Mouse (Mus musculus) adrenal gland, adult 18-20 months (tissue): ENCODE results near the gene Gm5269. TPM values are rescaled to one million over a fixed set of nuclear protein-coding genes. Genes with fewer than 3 reads are reported as not detected.

Experiments used
- DNase-seq, 2 experiments: peaks; one replicate each; pipeline ENCODE4 v3.0.0; 2021 to 2022; ENCODE audit warnings: low spot score in 2 of 2
- total RNA-seq, 2 experiments: library from RNA; stranded (reverse); gene quantifications; 1 replicate in 1 of 2; 2 replicates in 1 of 2; pipeline ENCODE4 v1.2.3; 2021

The Gm5269 gene
- total RNA-seq, 2 experiments from 2014 or later, result not detected

- no peak for DNase-seq
Observed at GRCm38 (mm10) chr1:45881228-45881832, 8.7 kb downstream of the Gm5269 start.

GRCm38 (mm10) chr1:45877463-45877862 lies 12.6 kb downstream of the Gm5269 start:
- DNase-seq, result no peak

GRCm38 (mm10) chr1:45876450-45877198 lies 13.4 kb downstream of the Gm5269 start:
- no peak for DNase-seq

GRCm38 (mm10) chr1:45875640-45876039 lies 14.4 kb downstream of the Gm5269 start:
- DNase-seq, result no peak

GRCm38 (mm10) chr1:45873250-45873649 lies 16.8 kb downstream of the Gm5269 start:
- DNase-seq, result no peak

GRCm38 (mm10) chr1:45868479-45869137 lies 21.5 kb downstream of the Gm5269 start:
- no peak for DNase-seq

GRCm38 (mm10) chr1:45868050-45868449 lies 22.0 kb downstream of the Gm5269 start:
- DNase-seq, result no peak

GRCm38 (mm10) chr1:45866288-45867018 lies 23.6 kb downstream of the Gm5269 start:
- no peak for DNase-seq

GRCm38 (mm10) chr1:45865727-45866126 lies 24.3 kb downstream of the Gm5269 start:
- DNase-seq, result no peak

- no peak for DNase-seq
Observed at GRCm38 (mm10) chr1:45865316-45865715, 24.8 kb downstream of the Gm5269 start.

- no peak for DNase-seq
Observed at GRCm38 (mm10) chr1:45864564-45865014, 25.5 kb downstream of the Gm5269 start.

GRCm38 (mm10) chr1:45863641-45864040 lies 26.4 kb downstream of the Gm5269 start:
- no peak for DNase-seq

GRCm38 (mm10) chr1:45861162-45861561 lies 28.9 kb downstream of the Gm5269 start:
- no peak for DNase-seq

- no peak for DNase-seq
Observed at GRCm38 (mm10) chr1:45860349-45860748, 29.7 kb downstream of the Gm5269 start.

GRCm38 (mm10) chr1:45858038-45858437 lies 32.0 kb downstream of the Gm5269 start:
- no peak for DNase-seq

GRCm38 (mm10) chr1:45845466-45845865 lies 44.6 kb downstream of the Gm5269 start:
- DNase-seq, result no peak

Other genes starting within 250 kb of the Gm5269 start
- 10 to 100 TPM; 49.6 to 59.2 TPM for gene Wdr75, start 95.1 kb downstream of the Gm5269 start, total RNA-seq
- gene Slc40a1, start 36.2 kb upstream of the Gm5269 start, total RNA-seq, result 10 to 100 TPM in 1 of 2 experiments, 1 to 10 TPM in 1; 6.9 to 11.1 TPM
- gene Dnah7b, start 176.0 kb upstream of the Gm5269 start, total RNA-seq, result 1 to 10 TPM; 1.8 to 2.9 TPM